Mouse (Mus musculus) liver, embryonic 13.5 days (tissue): Measurements from ENCODE around the gene Zfp663. TPM values are rescaled to one million over a fixed set of nuclear protein-coding genes. Genes with fewer than 3 reads are reported as not detected.

Source experiments
- ATAC-seq: fragments of 200-750 bp; cut with Nextera tagmentation; 2 replicates; pipeline ENCODE4 v1.8.0; 2017; ENCODE audit warnings: low read depth, mild to moderate bottlenecking, moderate number of reproducible peaks, moderate library complexity
- DNase-seq: peaks from one replicate; pipeline ENCODE4 v3.0.0; 2022
- H3K27ac ChIP-seq: fragments of 300-500 bp; sonication (generic); 2 replicates; pipeline ENCODE4 v1.5.1; 2015; ENCODE audit warnings: moderate library complexity, mild to moderate bottlenecking, inconsistent platforms
- H3K27me3 ChIP-seq: fragments of 300-500 bp; sonication (generic); 2 replicates; pipeline ENCODE4 v1.6.1; 2015; ENCODE audit warnings: mild to moderate bottlenecking, inconsistent platforms
- H3K36me3 ChIP-seq: fragments of 300-500 bp; sonication (generic); 2 replicates; pipeline ENCODE4 v1.6.1; 2015; ENCODE audit warnings: mild to moderate bottlenecking, inconsistent platforms
- H3K4me1 ChIP-seq: fragments of 300-500 bp; sonication (generic); replicated peaks from 2 replicates; pipeline ENCODE4 v1.6.1; 2015; ENCODE audit warnings: inconsistent platforms
- H3K4me2 ChIP-seq: fragments of 300-500 bp; sonication (generic); 2 replicates; pipeline ENCODE4 v1.6.1; 2015; ENCODE audit warnings: inconsistent platforms, mild to moderate bottlenecking, moderate library complexity
- H3K4me3 ChIP-seq: fragments of 300-500 bp; sonication (generic); replicated peaks from 2 replicates; pipeline ENCODE4 v1.5.1; 2015; ENCODE audit warnings: mild to moderate bottlenecking, inconsistent platforms
- H3K9ac ChIP-seq: fragments of 300-500 bp; sonication (generic); 2 replicates; pipeline ENCODE4 v1.6.1; 2015; ENCODE audit warnings: mild to moderate bottlenecking, inconsistent platforms
- H3K9me3 ChIP-seq: fragments of 300-500 bp; sonication (generic); replicated peaks from 2 replicates; pipeline ENCODE4 v1.6.1; 2016; ENCODE audit warnings: inconsistent platforms
- WGBS: fragments of 180-500 bp; shearing (Covaris S2); methylation state at CpG from one replicate; pipeline ENCODE4 v1.1.7; 2015; ENCODE audit not compliant: insufficient replicate concordance; 5-methylcytosine and 5-hydroxymethylcytosine counted together
- polyA plus RNA-seq: library from polyadenylated mRNA; unstranded; fragments of >200 nt; fragmentation: Nextera tagmentation; extraction: Ambion mirVana; gene quantifications from 2 replicates; pipeline ENCODE4 v1.2.1, GENCODE M21; 2015

Zfp663 gene
- polyA plus RNA-seq, 1 experiment from 2014 or later, result 0.07 TPM

- H3K27me3 ChIP-seq, result no peaks in the 10 kb centered on the region
- H3K9ac ChIP-seq, result no peak overlapping the region
- no peak for ATAC-seq
- peaks cover 18% of the 10 kb centered on the region; the same call in 1 of the 2 replicates for H3K4me1 ChIP-seq
- WGBS, result 84% methylated on average over 6 of the region's 6 CpGs
- DNase-seq, result no peak
- peaks cover 34% of the 10 kb centered on the region for H3K36me3 ChIP-seq
- no peak overlapping the region for H3K4me2 ChIP-seq
- H3K27ac ChIP-seq, result no peak overlapping the region
- no peaks in the 10 kb centered on the region for H3K9me3 ChIP-seq
- no peak overlapping the region for H3K4me3 ChIP-seq
Observed at GRCm38 (mm10) chr2:165303354-165304012, 65.0 kb downstream of the Zfp663 start.

DNA sequence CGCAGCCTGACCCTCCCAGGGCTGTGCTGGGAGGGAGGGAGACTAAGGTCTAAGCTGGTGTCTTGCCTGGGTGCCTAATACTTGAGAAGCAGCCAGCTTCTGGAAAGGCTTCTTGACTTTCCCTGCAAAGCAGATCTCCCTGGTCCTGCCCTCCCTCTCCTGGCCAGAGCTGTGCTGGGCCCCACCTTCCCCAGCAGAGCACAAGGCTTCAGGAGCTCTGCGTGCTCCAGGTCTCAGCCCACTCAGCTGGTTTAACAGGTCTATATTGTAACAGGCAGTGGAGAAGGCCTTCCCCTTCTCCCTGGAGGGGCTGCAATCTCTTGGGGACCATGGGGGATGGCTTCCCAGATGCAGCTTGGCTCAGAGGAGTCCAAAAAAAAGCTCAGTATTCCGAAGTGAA, 67.1 kb downstream of the Zfp663 start:
- H3K4me1 ChIP-seq, result peaks cover 14% of the 10 kb centered on the region; the same call in 1 of the 2 replicates
- H3K36me3 ChIP-seq, result peaks cover 43% of the 10 kb centered on the region
- no peaks in the 10 kb centered on the region for H3K27me3 ChIP-seq
- H3K9me3 ChIP-seq, result no peaks in the 10 kb centered on the region
- no peak overlapping the region for H3K9ac ChIP-seq
- ATAC-seq (no peak), DNase-seq (no peak)
- 67% methylated on average over 3 of the region's 3 CpGs for WGBS
- H3K27ac ChIP-seq, result no peak overlapping the region
- no peak overlapping the region for H3K4me2 ChIP-seq
- no peak overlapping the region for H3K4me3 ChIP-seq

Other genes with a start within 250 kb of the Zfp663 start
- gene Cdh22, start 133.9 kb downstream of the Zfp663 start, polyA plus RNA-seq, result not detected in 2 replicates
- 40.2 and 40.3 TPM in 2 replicates for gene Slc35c2, start 80.9 kb downstream of the Zfp663 start, polyA plus RNA-seq
- 14.2 and 16.7 TPM in 2 replicates for gene Elmo2, start 42.2 kb downstream of the Zfp663 start, polyA plus RNA-seq
- 0.97 and 1.0 TPM in 2 replicates for gene Zfp334, start 19.5 kb upstream of the Zfp663 start, polyA plus RNA-seq
- gene Ocstamp, start 31.7 kb upstream of the Zfp663 start, polyA plus RNA-seq, result 2.0 and 2.2 TPM in 2 replicates
- 4.4 and 4.9 TPM in 2 replicates for gene Slc13a3, start 104.5 kb upstream of the Zfp663 start, polyA plus RNA-seq
- 12.1 and 12.9 TPM in 2 replicates for gene Trp53rka, start 124.6 kb upstream of the Zfp663 start, polyA plus RNA-seq
- gene Slc2a10, start 135.1 kb upstream of the Zfp663 start, polyA plus RNA-seq, result 0.36 and 0.46 TPM in 2 replicates
- 0.13 and 0.23 TPM in 2 replicates for gene Eya2, start 226.3 kb upstream of the Zfp663 start, polyA plus RNA-seq